Mouse (Mus musculus) lung, adult 2 months (tissue): ENCODE measurements around the gene Ccdc88c. TPM values are rescaled to one million over a fixed set of nuclear protein-coding genes. Genes with fewer than 3 reads are reported as not detected.

Experiments used
- DNase-seq: peaks from one replicate; pipeline ENCODE4 v3.0.0; 2022
- H3K4me1 ChIP-seq: fragments of 200-500 bp; 2 replicates; pipeline ENCODE4 v1.6.1; 2011; ENCODE audit warnings: low read length; ENCODE audit not compliant: control insufficient read depth, insufficient read depth
- H3K4me3 ChIP-seq: fragments of 200-500 bp; replicated peaks from 2 replicates; pipeline ENCODE3; 2011; ENCODE audit warnings: low read depth, mild to moderate bottlenecking, control low read depth, low read length; ENCODE audit errors: extremely low read depth
- CTCF ChIP-seq: fragments of 200-500 bp; IDR thresholded peaks from 2 replicates; pipeline ENCODE4 v1.5.1; 2011; ENCODE audit warnings: mild to moderate bottlenecking, low read length, control low read depth; ENCODE audit not compliant: insufficient read depth
- POLR2A ChIP-seq: fragments of 200-500 bp; IDR thresholded peaks from 2 replicates; pipeline ENCODE4 v1.6.1; 2011; ENCODE audit warnings: low read depth, mild to moderate bottlenecking, control low read depth, low read length, borderline replicate concordance; ENCODE audit errors: extremely low read depth
- WGBS: fragments of 180-500 bp; shearing (Covaris S2); methylation state at CpG from one replicate; pipeline ENCODE4 v1.1.7; 2018; 5-methylcytosine and 5-hydroxymethylcytosine counted together
- polyA plus RNA-seq: library from polyadenylated mRNA; depleted of rRNA; stranded (reverse); fragments of >200 nt; gene quantifications from 2 replicates; pipeline ENCODE4 v1.2.3, GENCODE M21; 2012

The Ccdc88c gene
- polyA plus RNA-seq, 1 experiment, result 19.7 TPM

GRCm38 (mm10) chr12:100958621-100959592 is 69.9 kb downstream of the Ccdc88c start:
- peaks cover 10% of the 10 kb centered on the region; the same call in 1 of the 2 replicates for H3K4me1 ChIP-seq
- no peak for DNase-seq
- TF ChIP-seq POLR2A (no peak), CTCF (no peak)
- WGBS, result 53% methylated on average over 15 of the region's 15 CpGs
- no peak overlapping the region for H3K4me3 ChIP-seq

GRCm38 (mm10) chr12:100958006-100958405 is 70.8 kb downstream of the Ccdc88c start:
- TF ChIP-seq POLR2A (no peak), CTCF (peak; percentile 90)
- peak; percentile 78 for DNase-seq
- no peak overlapping the region for H3K4me3 ChIP-seq
- H3K4me1 ChIP-seq, result peaks cover 10% of the 10 kb centered on the region; the same call in 1 of the 2 replicates
- WGBS, result 41% methylated on average over 5 of the region's 5 CpGs

- DNase-seq, result no peak
- peaks cover 13% of the 10 kb centered on the region for H3K4me1 ChIP-seq
- TF ChIP-seq POLR2A (no peak), CTCF (no peak)
- H3K4me3 ChIP-seq, result no peak overlapping the region
- 83% methylated on average over 3 of the region's 3 CpGs for WGBS
Observed at GRCm38 (mm10) chr12:100957257-100957656, 71.6 kb downstream of the Ccdc88c start.

GRCm38 (mm10) chr12:100956825-100957224 is 72.0 kb downstream of the Ccdc88c start:
- TF ChIP-seq CTCF, result no peak
- TF ChIP-seq POLR2A, result no peak
- no peak for DNase-seq
- Histone ChIP-seq H3K4me1 (peaks cover 13% of the 10 kb centered on the region), H3K4me3 (no peak overlapping the region)
- 46% methylated on average over 4 of the region's 4 CpGs for WGBS

GRCm38 (mm10) chr12:100956028-100956427 is 72.8 kb downstream of the Ccdc88c start:
- Histone ChIP-seq H3K4me1 (peaks cover 13% of the 10 kb centered on the region), H3K4me3 (no peak overlapping the region)
- DNase-seq, result no peak
- no peak for TF ChIP-seq POLR2A
- no peak for TF ChIP-seq CTCF
- 97% methylated on average over 2 of the region's 2 CpGs for WGBS

- no peak overlapping the region for H3K4me3 ChIP-seq
- WGBS, result 63% methylated on average over 8 of the region's 8 CpGs
- DNase-seq, result no peak
- TF ChIP-seq POLR2A (no peak), CTCF (no peak)
- peaks cover 9% of the 10 kb centered on the region for H3K4me1 ChIP-seq
Observed at GRCm38 (mm10) chr12:100953926-100954325, 74.9 kb downstream of the Ccdc88c start.

- TF ChIP-seq CTCF (peak; percentile 83), POLR2A (no peak)
- 21% methylated on average over 9 of the region's 9 CpGs for WGBS
Observed at GRCm38 (mm10) chr12:100952193-100952931, 76.5 kb downstream of the Ccdc88c start.

GRCm38 (mm10) chr12:100949146-100949545 is 79.7 kb downstream of the Ccdc88c start:
- DNase-seq, result no peak
- peaks cover 4% of the 10 kb centered on the region; the same call in 1 of the 2 replicates for H3K4me1 ChIP-seq
- H3K4me3 ChIP-seq, result no peak overlapping the region
- WGBS, result 70% methylated on average over 5 of the region's 5 CpGs
- no peak for TF ChIP-seq POLR2A

More at GRCm38 (mm10) chr12:100952193-100952931, 76.5 kb downstream of the Ccdc88c start:
- H3K4me3 ChIP-seq, result no peak overlapping the region
- peaks cover 4% of the 10 kb centered on the region for H3K4me1 ChIP-seq
- DNase-seq, result peak; percentile 69

GRCm38 (mm10) chr12:100948021-100948420 is 80.8 kb downstream of the Ccdc88c start:
- no peak for DNase-seq
- no peak for TF ChIP-seq CTCF
- TF ChIP-seq POLR2A, result no peak
- whole genome bisulfite sequencing, result 83% methylated on average over 6 of the region's 6 CpGs
- H3K4me3 ChIP-seq, result no peak overlapping the region
- H3K4me1 ChIP-seq, result peaks cover 4% of the 10 kb centered on the region; the same call in 1 of the 2 replicates

GRCm38 (mm10) chr12:100945948-100946347 is 82.9 kb downstream of the Ccdc88c start:
- TF ChIP-seq POLR2A (no peak), CTCF (no peak)
- Histone ChIP-seq H3K4me3 (no peak overlapping the region), H3K4me1 (no peaks in the 10 kb centered on the region)
- WGBS, result 76% methylated on average over 12 of the region's 12 CpGs
- no peak for DNase-seq
